Mouse (Mus musculus) spleen, adult 2 months (tissue): Measurements from ENCODE around the gene Klf12. TPM values are rescaled to one million over a fixed set of nuclear protein-coding genes. Genes with fewer than 3 reads are reported as not detected.
A peak's percentile ranks its signal among the peaks of the same experiment; 100 is the strongest.

Experiments
- DNase-seq, 2 experiments: peaks; one replicate each; pipeline versions ENCODE4 v3.0.0 to v3.0.0-alpha.2; 2012 to 2021; ENCODE audit warnings: low spot score in 2 of 2, low read depth in 1 of 2
- H3K27ac ChIP-seq: fragments of 200-500 bp; 2 replicates; pipeline ENCODE4 v1.5.1; 2012; ENCODE audit warnings: low read length, inconsistent platforms; ENCODE audit not compliant: insufficient read depth
- H3K27me3 ChIP-seq: fragments of 200-500 bp; 2 replicates; pipeline ENCODE4 v1.6.1; 2012; ENCODE audit warnings: mild to moderate bottlenecking, moderate library complexity, low read length, inconsistent platforms; ENCODE audit not compliant: control insufficient read depth, insufficient read depth
- H3K36me3 ChIP-seq: fragments of 200-500 bp; 2 replicates; pipeline ENCODE4 v1.6.1; 2012; ENCODE audit warnings: mild to moderate bottlenecking, low read length, inconsistent platforms; ENCODE audit not compliant: control insufficient read depth, insufficient read depth
- H3K4me1 ChIP-seq: fragments of 200-500 bp; 2 replicates; pipeline ENCODE4 v1.6.1; 2011; ENCODE audit warnings: inconsistent platforms; ENCODE audit not compliant: control insufficient read depth, insufficient read depth, insufficient read length
- H3K4me3 ChIP-seq: fragments of 200-500 bp; 2 replicates; pipeline ENCODE4 v1.5.1; 2011; ENCODE audit warnings: mild to moderate bottlenecking, inconsistent platforms; ENCODE audit not compliant: insufficient read depth, insufficient read length; ENCODE audit errors: extremely low read depth
- CTCF ChIP-seq: fragments of 200-500 bp; IDR thresholded peaks from 2 replicates; pipeline ENCODE4 v1.5.1; 2011; ENCODE audit warnings: mild to moderate bottlenecking, inconsistent platforms; ENCODE audit not compliant: insufficient read depth, insufficient read length, insufficient replicate concordance; ENCODE audit errors: extremely low read depth
- POLR2A ChIP-seq: fragments of 200-500 bp; IDR thresholded peaks from 2 replicates; pipeline ENCODE4 v1.6.1; 2011; ENCODE audit warnings: low read depth, low read length, inconsistent platforms
- WGBS: fragments of 180-500 bp; shearing (Covaris S2); methylation state at CpG from one replicate; pipeline ENCODE4 v1.1.7; 2018; 5-methylcytosine and 5-hydroxymethylcytosine counted together
- polyA plus RNA-seq: library from polyadenylated mRNA; depleted of rRNA; stranded (reverse); fragments of >200 nt; gene quantifications from 2 replicates; pipeline ENCODE4 v1.2.3, GENCODE M21; 2012

Gene Klf12
- polyA plus RNA-seq, 1 experiment = 2.5 TPM

DNA sequence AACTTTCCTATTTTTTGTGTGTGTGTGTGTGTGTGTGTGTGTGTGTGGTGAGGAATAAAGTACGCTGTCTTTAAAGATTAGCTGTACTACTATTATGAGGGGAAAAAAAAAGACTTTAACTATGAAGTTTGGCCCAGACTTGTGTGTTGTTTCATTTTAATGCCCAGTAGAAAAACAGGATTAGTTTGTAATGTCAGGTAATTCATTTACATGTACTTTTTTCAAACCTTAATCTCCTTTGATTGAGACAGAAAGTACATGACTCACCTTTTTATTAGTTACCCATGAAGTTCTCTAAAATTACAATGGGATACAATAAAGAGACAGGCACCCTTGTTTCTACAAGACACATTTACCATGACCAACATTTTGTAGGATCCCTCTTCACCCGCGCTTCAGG is 383.6 kb downstream of the Klf12 start:
- H3K36me3 ChIP-seq = no peaks in the 10 kb centered on the region
- 93% methylated on average over 3 of the region's 3 CpGs for WGBS
- H3K27ac ChIP-seq = no peak overlapping the region
- no peak for TF ChIP-seq POLR2A
- no peaks in the 10 kb centered on the region for H3K27me3 ChIP-seq
- no peak for DNase-seq
- no peak overlapping the region for H3K4me3 ChIP-seq
- H3K4me1 ChIP-seq = no peaks in the 10 kb centered on the region

- no peak for DNase-seq
- 84% methylated on average over 3 of the region's 3 CpGs for WGBS
- Histone ChIP-seq H3K4me3 (no peak overlapping the region), H3K27ac (no peak overlapping the region), H3K27me3 (no peaks in the 10 kb centered on the region), H3K36me3 (no peaks in the 10 kb centered on the region), H3K4me1 (no peaks in the 10 kb centered on the region)
- no peak for TF ChIP-seq POLR2A
- TF ChIP-seq CTCF = no peak
Measured at GRCm38 (mm10) chr14:99898861-99899260, 385.6 kb downstream of the Klf12 start.

DNA sequence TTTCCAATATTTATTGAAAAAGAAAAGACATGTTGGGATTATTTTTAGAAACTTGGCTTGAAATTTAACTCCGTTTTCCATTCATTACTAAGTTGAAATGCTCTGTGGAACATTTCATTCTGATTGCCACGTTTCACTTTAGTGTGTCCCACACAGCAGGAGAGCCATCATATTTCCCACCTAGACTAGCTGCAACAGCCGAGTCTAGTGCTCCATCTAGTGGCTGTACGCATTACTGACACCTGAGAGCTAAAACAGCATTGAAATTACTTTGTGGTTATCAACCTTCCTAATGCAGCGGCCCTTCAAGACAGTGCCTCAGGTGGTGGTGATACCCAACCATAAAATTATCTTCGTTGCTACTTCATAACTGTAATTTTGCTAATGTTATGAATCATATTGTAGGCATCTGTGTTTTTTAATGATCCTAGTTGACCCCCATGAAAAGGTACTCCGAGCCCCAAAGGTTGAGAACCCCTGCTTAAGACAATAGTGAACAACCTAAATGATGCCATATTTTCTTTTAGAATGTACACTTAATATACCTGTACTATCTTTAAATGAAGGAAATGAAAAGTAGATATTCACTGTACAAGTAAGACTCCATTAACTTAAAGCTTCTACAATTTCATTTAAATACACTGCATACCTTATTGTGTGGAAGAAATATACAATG is 389.6 kb downstream of the Klf12 start:
- DNase-seq = peak; percentile 2 to 12
- 17% methylated on average over 7 of the region's 7 CpGs for WGBS
- Histone ChIP-seq H3K27ac (no peak overlapping the region), H3K4me1 (no peaks in the 10 kb centered on the region), H3K27me3 (no peaks in the 10 kb centered on the region), H3K36me3 (no peaks in the 10 kb centered on the region), H3K4me3 (no peak overlapping the region)
- no peak for TF ChIP-seq CTCF
- no peak for TF ChIP-seq POLR2A

GRCm38 (mm10) chr14:99894062-99894461 is 390.4 kb downstream of the Klf12 start:
- H3K27me3 ChIP-seq = no peaks in the 10 kb centered on the region
- no peak overlapping the region for H3K27ac ChIP-seq
- no peaks in the 10 kb centered on the region for H3K36me3 ChIP-seq
- no peak for DNase-seq
- WGBS = 89% methylated on average over 14 of the region's 14 CpGs
- no peak overlapping the region for H3K4me3 ChIP-seq
- H3K4me1 ChIP-seq = no peaks in the 10 kb centered on the region
- TF ChIP-seq CTCF = no peak
- TF ChIP-seq POLR2A = no peak

DNA sequence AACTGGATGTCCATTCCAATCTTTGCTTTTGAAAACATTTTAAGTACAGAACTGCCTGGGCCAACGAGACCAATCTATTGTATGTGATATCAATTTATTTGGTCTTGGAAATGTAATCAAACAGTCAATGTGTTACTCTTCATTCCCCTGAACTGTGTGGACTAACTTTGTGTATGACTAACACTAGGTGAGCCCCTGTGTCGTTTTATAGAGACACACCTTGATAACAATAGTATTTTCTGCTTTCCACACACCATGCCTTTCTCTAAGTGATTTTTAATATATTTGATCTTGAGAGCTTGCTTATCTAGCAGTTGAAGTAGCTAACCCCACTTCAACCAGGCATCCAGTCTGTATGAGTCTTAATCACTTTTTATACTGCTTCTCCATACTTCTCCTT is 398.0 kb downstream of the Klf12 start:
- WGBS = 90% methylated on average over 2 of the region's 2 CpGs
- Histone ChIP-seq H3K27ac (no peak overlapping the region), H3K27me3 (no peaks in the 10 kb centered on the region), H3K4me3 (no peak overlapping the region), H3K36me3 (no peaks in the 10 kb centered on the region), H3K4me1 (no peaks in the 10 kb centered on the region)
- no peak for TF ChIP-seq CTCF
- no peak for TF ChIP-seq POLR2A
- DNase-seq = no peak

DNA sequence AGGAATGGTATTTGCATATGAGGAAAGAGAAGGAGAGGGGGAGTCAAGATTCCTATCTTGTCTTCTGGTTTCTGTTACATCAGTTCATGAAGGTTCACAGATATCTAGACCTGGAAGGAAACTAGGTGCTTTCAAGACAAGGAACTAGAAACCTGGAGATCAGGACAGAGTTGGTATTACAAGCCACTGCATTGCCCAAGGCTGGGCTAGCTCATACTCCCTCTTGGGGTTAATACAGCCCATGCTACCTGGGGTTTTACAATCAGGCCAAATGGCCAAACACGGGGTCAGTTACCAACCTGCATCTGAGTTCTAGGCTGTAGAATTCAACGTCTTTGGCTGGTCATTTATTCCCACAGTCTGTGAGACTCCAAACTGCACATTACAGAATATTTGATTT is 398.9 kb downstream of the Klf12 start:
- Histone ChIP-seq H3K36me3 (no peaks in the 10 kb centered on the region), H3K27me3 (no peaks in the 10 kb centered on the region), H3K4me1 (no peaks in the 10 kb centered on the region), H3K4me3 (no peak overlapping the region), H3K27ac (no peak overlapping the region)
- no peak for TF ChIP-seq CTCF
- no peak for TF ChIP-seq POLR2A
- no peak for DNase-seq
- 74% methylated on average over 2 of the region's 2 CpGs for WGBS

DNA sequence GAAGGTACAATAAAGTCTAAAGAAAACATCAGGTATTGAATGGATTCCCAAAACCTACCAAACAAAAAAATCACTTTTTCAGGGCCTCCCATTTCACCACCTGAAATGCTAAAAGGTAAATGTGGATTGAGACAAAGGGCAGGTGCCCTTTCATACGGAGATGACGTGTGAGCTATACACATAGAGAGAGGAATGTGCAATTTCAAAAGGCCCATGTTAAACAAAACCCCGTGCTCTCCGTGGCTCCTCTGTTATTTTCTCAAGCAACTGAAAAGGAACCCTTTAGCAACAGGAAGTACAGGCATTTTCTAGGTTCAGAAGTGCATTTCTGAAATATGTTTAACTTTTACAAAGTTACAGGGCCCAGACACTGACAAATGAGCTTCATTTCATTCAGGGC is 399.4 kb downstream of the Klf12 start:
- Histone ChIP-seq H3K36me3 (no peaks in the 10 kb centered on the region), H3K27me3 (no peaks in the 10 kb centered on the region), H3K4me1 (no peaks in the 10 kb centered on the region), H3K27ac (no peak overlapping the region), H3K4me3 (no peak overlapping the region)
- DNase-seq = no peak
- WGBS = 75% methylated on average over 4 of the region's 4 CpGs
- no peak for TF ChIP-seq POLR2A
- no peak for TF ChIP-seq CTCF
